Mouse (Mus musculus) hindbrain, embryonic 13.5 days (tissue): Measurements from ENCODE around the gene Arfgap3. TPM values are rescaled to one million over a fixed set of nuclear protein-coding genes. Genes with fewer than 3 reads are reported as not detected.
A peak's percentile ranks its signal among the peaks of the same experiment; 100 is the strongest.
"Not testable (repeated sequence)": the region's sequence is repeated elsewhere in the genome, so short reads cannot be mapped to it uniquely, and the experiment has no call there.

Experiments used
- ATAC-seq: fragments of 200-750 bp; cut with Nextera tagmentation; 2 replicates; pipeline ENCODE4 v1.8.0; 2017; ENCODE audit warnings: moderate TSS enrichment; ENCODE audit not compliant: low FRiP score
- H3K27ac ChIP-seq: fragments of 300-500 bp; sonication (generic); 2 replicates; pipeline ENCODE4 v1.5.1; 2015; ENCODE audit warnings: inconsistent platforms, mild to moderate bottlenecking, moderate library complexity
- H3K27me3 ChIP-seq: fragments of 300-500 bp; sonication (generic); 2 replicates; pipeline ENCODE4 v1.6.1; 2015; ENCODE audit warnings: mild to moderate bottlenecking, inconsistent platforms
- H3K36me3 ChIP-seq: fragments of 300-500 bp; sonication (generic); 2 replicates; pipeline ENCODE4 v1.6.1; 2015; ENCODE audit warnings: mild to moderate bottlenecking, inconsistent platforms
- H3K4me1 ChIP-seq: fragments of 300-500 bp; sonication (generic); replicated peaks from 2 replicates; pipeline ENCODE4 v1.6.1; 2015; ENCODE audit warnings: inconsistent platforms
- H3K4me2 ChIP-seq: fragments of 300-500 bp; sonication (generic); 2 replicates; pipeline ENCODE4 v1.6.1; 2015; ENCODE audit warnings: inconsistent platforms, mild to moderate bottlenecking, moderate library complexity
- H3K4me3 ChIP-seq: fragments of 300-500 bp; sonication (generic); 2 replicates; pipeline ENCODE4 v1.5.1; 2015; ENCODE audit warnings: mild to moderate bottlenecking, inconsistent platforms
- H3K9ac ChIP-seq: fragments of 300-500 bp; sonication (generic); 2 replicates; pipeline ENCODE4 v1.6.1; 2015; ENCODE audit warnings: mild to moderate bottlenecking, inconsistent platforms
- H3K9me3 ChIP-seq: fragments of 300-500 bp; sonication (generic); 2 replicates; pipeline ENCODE4 v1.6.1; 2016; ENCODE audit warnings: inconsistent platforms
- WGBS: fragments of 180-500 bp; shearing (Covaris S2); methylation state at CpG from one replicate; pipeline ENCODE4 v1.1.7; 2015; 5-methylcytosine and 5-hydroxymethylcytosine counted together
- polyA plus RNA-seq: library from polyadenylated mRNA; unstranded; fragments of >200 nt; fragmentation: Nextera tagmentation; extraction: Ambion mirVana; gene quantifications from 2 replicates; pipeline ENCODE4 v1.2.1, GENCODE M21; 2015

Gene Arfgap3
- polyA plus RNA-seq, 1 experiment from 2014 or later, result 43.8 TPM

GRCm38 (mm10) chr15:83364194-83364593, 14.1 kb upstream of the Arfgap3 start:
- H3K4me3 ChIP-seq, result no peak overlapping the region
- H3K27ac ChIP-seq, result no peak overlapping the region
- H3K4me1 ChIP-seq, result peaks cover 5% of the 10 kb centered on the region
- no peak overlapping the region for H3K4me2 ChIP-seq
- H3K27me3 ChIP-seq, result 0 out of 2 replicates have a peak, but pooled peaks cover 13% of the 10 kb centered on the region
- no peaks in the 10 kb centered on the region for H3K9me3 ChIP-seq
- 78% methylated on average over 3 of the region's 3 CpGs for WGBS
- no peak overlapping the region for H3K9ac ChIP-seq
- no peaks in the 10 kb centered on the region for H3K36me3 ChIP-seq
- ATAC-seq, result no peak

- H3K27ac ChIP-seq, H3K4me3 ChIP-seq, H3K9me3 ChIP-seq, H3K4me2 ChIP-seq, H3K4me1 ChIP-seq, H3K36me3 ChIP-seq, H3K27me3 ChIP-seq, ATAC-seq, H3K9ac ChIP-seq: not testable (repeated sequence)
- 74% methylated on average over 1 of the region's 1 CpGs for WGBS
These were observed 12.8 kb upstream of the Arfgap3 start for GRCm38 (mm10) chr15:83362813-83363212.

GRCm38 (mm10) chr15:83360899-83361298, 10.9 kb upstream of the Arfgap3 start:
- H3K4me1 ChIP-seq, ATAC-seq, H3K9me3 ChIP-seq, H3K4me3 ChIP-seq, H3K4me2 ChIP-seq, H3K27me3 ChIP-seq, H3K27ac ChIP-seq, H3K36me3 ChIP-seq, H3K9ac ChIP-seq: not testable (repeated sequence)
- WGBS, result 72% methylated on average over 5 of the region's 5 CpGs

- WGBS, result 82% methylated on average over 3 of the region's 3 CpGs
- no peak overlapping the region for H3K27ac ChIP-seq
- H3K4me3 ChIP-seq, result no peak overlapping the region
- H3K36me3 ChIP-seq, result no peaks in the 10 kb centered on the region
- ATAC-seq, result no peak
- no peaks in the 10 kb centered on the region for H3K27me3 ChIP-seq
- no peak overlapping the region for H3K9ac ChIP-seq
- no peak overlapping the region for H3K4me2 ChIP-seq
- no peaks in the 10 kb centered on the region for H3K4me1 ChIP-seq
- H3K9me3 ChIP-seq, result no peaks in the 10 kb centered on the region
These were observed 10.1 kb upstream of the Arfgap3 start for GRCm38 (mm10) chr15:83360140-83360539.

- ATAC-seq, result no peak
- no peak overlapping the region for H3K4me3 ChIP-seq
- no peaks in the 10 kb centered on the region for H3K9me3 ChIP-seq
- H3K4me2 ChIP-seq, result no peak overlapping the region
- H3K27ac ChIP-seq, result no peak overlapping the region
- H3K9ac ChIP-seq, result no peak overlapping the region
- no peaks in the 10 kb centered on the region for H3K27me3 ChIP-seq
- no peaks in the 10 kb centered on the region for H3K4me1 ChIP-seq
- 90% methylated on average over 1 of the region's 1 CpGs for WGBS
- H3K36me3 ChIP-seq, result no peaks in the 10 kb centered on the region
These were observed 8.4 kb upstream of the Arfgap3 start for GRCm38 (mm10) chr15:83358476-83358875.

GRCm38 (mm10) chr15:83351546-83351945, 1.5 kb upstream of the Arfgap3 start:
- no peak overlapping the region for H3K4me2 ChIP-seq
- H3K4me1 ChIP-seq, result peaks cover 21% of the 10 kb centered on the region
- H3K9ac ChIP-seq, result no peak overlapping the region
- H3K36me3 ChIP-seq, result no peaks in the 10 kb centered on the region
- no peak overlapping the region for H3K27ac ChIP-seq
- ATAC-seq, result no peak
- WGBS, result 92% methylated on average over 4 of the region's 4 CpGs
- H3K27me3 ChIP-seq, result no peaks in the 10 kb centered on the region
- no peaks in the 10 kb centered on the region for H3K9me3 ChIP-seq
- no peak overlapping the region for H3K4me3 ChIP-seq

GRCm38 (mm10) chr15:83350859-83351258, 812 bp upstream of the Arfgap3 start:
- no peak overlapping the region; the same call in 1 of the 2 replicates for H3K9ac ChIP-seq
- peak overlapping the region; percentile 84; the same call in 1 of the 2 replicates for H3K4me3 ChIP-seq
- 62% methylated on average over 2 of the region's 2 CpGs for WGBS

GRCm38 (mm10) chr15:83349225-83349953, 658 bp downstream of the Arfgap3 start:
- H3K27me3 ChIP-seq, result no peaks in the 10 kb centered on the region
- WGBS, result 16% methylated on average over 8 of the region's 8 CpGs
- peak overlapping the region; percentile 84 for H3K4me3 ChIP-seq
- peak; percentile 61 for ATAC-seq
- peak overlapping the region; percentile 94 for H3K4me2 ChIP-seq
- H3K9ac ChIP-seq, result peak overlapping the region; percentile 93
- H3K9me3 ChIP-seq, result no peaks in the 10 kb centered on the region
- H3K36me3 ChIP-seq, result peaks cover 9% of the 10 kb centered on the region
- peak overlapping the region; percentile 79 for H3K27ac ChIP-seq
- peaks cover 24% of the 10 kb centered on the region for H3K4me1 ChIP-seq

More at GRCm38 (mm10) chr15:83350859-83351258, 812 bp upstream of the Arfgap3 start:
- Histone ChIP-seq H3K4me1 (peaks cover 21% of the 10 kb centered on the region), H3K4me2 (peak overlapping the region; percentile 94), H3K27me3 (no peaks in the 10 kb centered on the region), H3K27ac (peak overlapping the region; percentile 79; the same call in 1 of the 2 replicates), H3K9me3 (no peaks in the 10 kb centered on the region), H3K36me3 (peaks cover 5% of the 10 kb centered on the region)
- ATAC-seq, result no peak

GRCm38 (mm10) chr15:83348747-83349146, 1.3 kb downstream of the Arfgap3 start:
- Histone ChIP-seq H3K4me1 (peaks cover 28% of the 10 kb centered on the region), H3K4me3 (peak overlapping the region; percentile 84), H3K27ac (no peak overlapping the region), H3K27me3 (no peaks in the 10 kb centered on the region), H3K36me3 (peaks cover 9% of the 10 kb centered on the region), H3K9ac (peak overlapping the region; percentile 93; the same call in 1 of the 2 replicates), H3K9me3 (no peaks in the 10 kb centered on the region), H3K4me2 (peak overlapping the region; percentile 94)
- 84% methylated on average over 4 of the region's 4 CpGs for WGBS
- ATAC-seq, result no peak

- Histone ChIP-seq H3K4me3 (no peak overlapping the region), H3K36me3 (peaks cover 28% of the 10 kb centered on the region), H3K4me1 (peaks cover 28% of the 10 kb centered on the region), H3K27ac (no peak overlapping the region), H3K9me3 (no peaks in the 10 kb centered on the region), H3K9ac (no peak overlapping the region), H3K27me3 (no peaks in the 10 kb centered on the region), H3K4me2 (no peak overlapping the region)
- 90% methylated on average over 15 of the region's 15 CpGs for WGBS
- no peak for ATAC-seq
These were observed 4.0 kb downstream of the Arfgap3 start for GRCm38 (mm10) chr15:83345898-83346529.

- Histone ChIP-seq H3K4me2 (no peak overlapping the region), H3K4me1 (peaks cover 24% of the 10 kb centered on the region), H3K27me3 (no peaks in the 10 kb centered on the region), H3K4me3 (no peak overlapping the region), H3K9ac (0 out of 2 replicates have a peak overlapping the region, but pooled peaks have one; percentile 10), H3K36me3 (peaks cover 38% of the 10 kb centered on the region), H3K9me3 (no peaks in the 10 kb centered on the region), H3K27ac (no peak overlapping the region)
- ATAC-seq, result no peak
- WGBS, result 74% methylated on average over 7 of the region's 7 CpGs
These were observed 5.1 kb downstream of the Arfgap3 start for GRCm38 (mm10) chr15:83344956-83345355.

- Histone ChIP-seq H3K9me3 (no peaks in the 10 kb centered on the region), H3K4me3 (no peak overlapping the region), H3K9ac (peak overlapping the region; percentile 46), H3K27ac (no peak overlapping the region), H3K4me1 (peaks cover 19% of the 10 kb centered on the region), H3K36me3 (peaks cover 38% of the 10 kb centered on the region), H3K27me3 (no peaks in the 10 kb centered on the region), H3K4me2 (no peak overlapping the region)
- WGBS, result 44% methylated on average over 7 of the region's 7 CpGs
- no peak for ATAC-seq
These were observed 5.9 kb downstream of the Arfgap3 start for GRCm38 (mm10) chr15:83344157-83344556.
